Mouse (Mus musculus) stomach, embryonic 14.5 days (tissue): ENCODE results near the gene Platr17. TPM values are rescaled to one million over a fixed set of nuclear protein-coding genes. Genes with fewer than 3 reads are reported as not detected.
A peak's percentile ranks its signal among the peaks of the same experiment; 100 is the strongest.

ENCODE experiments used
- ATAC-seq: fragments of 200-750 bp; cut with Nextera tagmentation; 2 replicates; pipeline ENCODE4 v1.8.0; 2017; ENCODE audit warnings: low read depth, moderate TSS enrichment; ENCODE audit not compliant: insufficient number of reproducible peaks, insufficient read depth, low FRiP score
- H3K27ac ChIP-seq: fragments of 300-500 bp; sonication (generic); 2 replicates; pipeline ENCODE4 v1.5.1; 2014; ENCODE audit warnings: mild to moderate bottlenecking, low read length, moderate library complexity, mixed read lengths
- H3K27me3 ChIP-seq: fragments of 300-500 bp; sonication (generic); 2 replicates; pipeline ENCODE4 v1.6.1; 2014; ENCODE audit warnings: low read length, control low read depth, mixed read lengths; ENCODE audit not compliant: control insufficient read depth, insufficient read depth
- H3K36me3 ChIP-seq: fragments of 300-500 bp; sonication (generic); 2 replicates; pipeline ENCODE4 v1.6.1; 2014; ENCODE audit warnings: mild to moderate bottlenecking, control low read depth, low read length, moderate library complexity, mixed read lengths; ENCODE audit not compliant: control insufficient read depth, insufficient read depth
- H3K4me1 ChIP-seq: fragments of 300-500 bp; sonication (generic); 2 replicates; pipeline ENCODE4 v1.6.1; 2014; ENCODE audit warnings: low read length, control low read depth, mixed read lengths; ENCODE audit not compliant: control insufficient read depth, insufficient read depth
- H3K4me2 ChIP-seq: fragments of 300-500 bp; sonication (generic); replicated peaks from 2 replicates; pipeline ENCODE4 v1.6.1; 2014; ENCODE audit warnings: low read depth, low read length, control low read depth
- H3K4me3 ChIP-seq: fragments of 300-500 bp; sonication (generic); 2 replicates; pipeline ENCODE4 v1.5.1; 2014; ENCODE audit warnings: low read depth, low read length, control low read depth
- H3K9ac ChIP-seq: fragments of 300-500 bp; sonication (generic); replicated peaks from 2 replicates; pipeline ENCODE4 v1.6.1; 2014; ENCODE audit warnings: low read depth, mild to moderate bottlenecking, control low read depth, low read length, moderate library complexity, mixed read lengths
- H3K9me3 ChIP-seq: fragments of 300-500 bp; sonication (generic); 2 replicates; pipeline ENCODE4 v1.6.1; 2016; ENCODE audit warnings: low read depth, low read length, control low read depth; ENCODE audit not compliant: control insufficient read depth
- WGBS: fragments of 180-500 bp; shearing (Covaris S2); extraction: QIAGEN DNeasy Blood & Tissue Kit; methylation state at CpG from one replicate; pipeline ENCODE4 v1.1.7; 2014; 5-methylcytosine and 5-hydroxymethylcytosine counted together
- microRNA-seq: library from miRNA; unstranded; fragments of <30 nt; microRNA quantifications from one replicate; pipeline ENCODE4, GENCODE M21; 2016
- polyA plus RNA-seq: library from polyadenylated mRNA; unstranded; fragments of >200 nt; fragmentation: Nextera tagmentation; extraction: Ambion mirVana; gene quantifications from 2 replicates; pipeline ENCODE4 v1.2.1, GENCODE M21; 2014

Platr17 gene
- polyA plus RNA-seq, 1 experiment from 2014 or later: 0.54 TPM

DNA sequence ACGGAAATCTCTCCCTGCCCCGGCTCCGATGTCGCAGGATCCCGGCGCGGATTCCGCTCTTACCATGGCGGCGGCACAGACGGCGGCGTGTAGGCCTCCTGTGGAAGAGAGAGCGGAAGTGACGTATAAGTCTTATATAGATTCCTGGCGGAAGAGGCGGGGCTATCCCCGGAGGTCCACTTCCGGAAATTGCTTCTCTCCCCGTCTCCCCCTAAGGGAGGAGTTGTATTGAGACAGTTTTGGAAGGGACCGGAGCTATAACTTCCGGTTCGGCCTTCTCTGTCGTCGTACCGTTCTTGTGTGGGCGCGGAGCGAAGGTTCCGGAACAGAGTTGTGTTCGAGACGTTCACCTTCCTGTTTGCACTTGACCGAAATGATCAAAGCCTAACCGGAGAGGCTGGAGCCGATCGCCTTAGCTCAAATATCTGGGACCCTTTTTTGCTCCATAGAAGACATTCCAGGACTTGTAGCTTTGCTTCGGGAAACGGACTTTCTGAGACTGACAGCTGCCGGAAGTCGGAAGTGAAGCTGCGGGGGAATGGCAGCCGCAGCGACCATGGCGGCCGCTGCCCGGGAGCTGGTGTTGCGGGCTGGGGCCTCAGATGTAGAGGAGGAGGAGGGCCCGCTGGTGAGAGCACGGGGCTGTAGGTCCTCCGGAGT, 50.8 kb downstream of the Platr17 start, which contains the start of the genes Vps52 and Rps18:
Vps52 (plus strand) TSS at position 258 of the 660 bp plus-strand sequence.
Rps18 (minus strand) TSS at position 447 of the 660 bp plus-strand sequence.
- under 1% methylated on average over 50 of the region's 50 CpGs for WGBS
- ATAC-seq: peak; percentile 89
- peaks cover 35% of the 10 kb centered on the region for H3K36me3 ChIP-seq

More for the DNA sequence above, 50.8 kb downstream of the Platr17 start, which contains the start of the genes Vps52 and Rps18:
- Histone ChIP-seq H3K27ac (peak within 1 kb of the TSS; percentile 94), H3K4me3 (peak within 1 kb of the TSS; percentile 99), H3K27me3 (no peaks in the 10 kb centered on the region), H3K9ac (peak within 1 kb of the TSS; percentile 97), H3K4me2 (peak within 1 kb of the TSS; percentile 100), H3K9me3 (no peaks in the 10 kb centered on the region), H3K4me1 (peaks cover 30% of the 10 kb centered on the region; the same call in 1 of the 2 replicates)

Small RNA genes lying within 50 kb of the gene (microRNA-seq; reads per million reads assigned to microRNA genes)
- gene Gm27740: not detected

Other genes starting within 250 kb of the Platr17 start
- 313 and 333 TPM in 2 replicates for gene Hnrnpm, start 218.3 kb upstream of the Platr17 start, polyA plus RNA-seq
- gene March2, start 186.5 kb upstream of the Platr17 start, polyA plus RNA-seq: 42.8 and 49.3 TPM in 2 replicates
- 255 and 296 TPM in 2 replicates for gene Rab11b, start 144.6 kb upstream of the Platr17 start, polyA plus RNA-seq
- gene Angptl4, start 123.3 kb upstream of the Platr17 start, polyA plus RNA-seq: 22.5 and 25.1 TPM in 2 replicates
- 32.5 and 33.5 TPM in 2 replicates for gene Kank3, start 94.6 kb upstream of the Platr17 start, polyA plus RNA-seq
- gene Rps28, start 80.6 kb upstream of the Platr17 start, polyA plus RNA-seq: 1,306 and 1,470 TPM in 2 replicates
- 471 and 592 TPM in 2 replicates for gene Ndufa7, start 80.6 kb upstream of the Platr17 start, polyA plus RNA-seq
- 75.6 and 79.6 TPM in 2 replicates for gene Cd320, start 62.0 kb upstream of the Platr17 start, polyA plus RNA-seq
- gene Gm7029, start 31.3 kb upstream of the Platr17 start, polyA plus RNA-seq: not detected in 2 replicates
- 6.8 TPM in 2 replicates for gene Kifc1, start 14.5 kb upstream of the Platr17 start, polyA plus RNA-seq
- gene Daxx, start 4.3 kb downstream of the Platr17 start, polyA plus RNA-seq: 39.2 and 44.6 TPM in 2 replicates
- gene Tapbp, start 10.8 kb downstream of the Platr17 start, polyA plus RNA-seq: 45.3 and 47.9 TPM in 2 replicates
- gene Zbtb22, start 10.8 kb downstream of the Platr17 start, polyA plus RNA-seq: 9.4 and 10.4 TPM in 2 replicates
- gene Rgl2, start 24.4 kb downstream of the Platr17 start, polyA plus RNA-seq: 38.4 and 39.8 TPM in 2 replicates
- 141 and 152 TPM in 2 replicates for gene Pfdn6, start 35.2 kb downstream of the Platr17 start, polyA plus RNA-seq
- 19.0 and 23.0 TPM in 2 replicates for gene Wdr46, start 35.5 kb downstream of the Platr17 start, polyA plus RNA-seq
- gene B3galt4, start 46.4 kb downstream of the Platr17 start, polyA plus RNA-seq: 2.8 and 2.9 TPM in 2 replicates
- gene Vps52, start 50.7 kb downstream of the Platr17 start, polyA plus RNA-seq: 31.5 and 34.8 TPM in 2 replicates
- gene Rps18, start 50.9 kb downstream of the Platr17 start, polyA plus RNA-seq: 2,047 and 2,164 TPM in 2 replicates
- gene H2-K1, start 95.2 kb downstream of the Platr17 start, polyA plus RNA-seq: 38.3 and 38.8 TPM in 2 replicates
- 7.5 and 8.6 TPM in 2 replicates for gene Ring1, start 119.5 kb downstream of the Platr17 start, polyA plus RNA-seq
- gene H2-Ke6, start 122.9 kb downstream of the Platr17 start, polyA plus RNA-seq: 41.7 and 44.9 TPM in 2 replicates
- gene Slc39a7, start 126.5 kb downstream of the Platr17 start, polyA plus RNA-seq: 81.3 and 91.7 TPM in 2 replicates
- 21.7 and 22.4 TPM in 2 replicates for gene Rxrb, start 126.7 kb downstream of the Platr17 start, polyA plus RNA-seq
- 0.32 and 1.2 TPM in 2 replicates for gene Col11a2, start 134.3 kb downstream of the Platr17 start, polyA plus RNA-seq
- 0.65 and 1.1 TPM in 2 replicates for gene H2-Oa, start 187.2 kb downstream of the Platr17 start, polyA plus RNA-seq
- gene H2-DMa, start 214.4 kb downstream of the Platr17 start, polyA plus RNA-seq: 11.9 and 15.1 TPM in 2 replicates
- 150 and 152 TPM in 2 replicates for gene Brd2, start 217.5 kb downstream of the Platr17 start, polyA plus RNA-seq
- 0.35 and 0.38 TPM in 2 replicates for gene H2-DMb2, start 238.2 kb downstream of the Platr17 start, polyA plus RNA-seq
- 1.4 and 1.6 TPM in 2 replicates for gene H2-DMb1, start 247.9 kb downstream of the Platr17 start, polyA plus RNA-seq